Mouse (Mus musculus) MEL (cell line): ENCODE data around the gene 2010300C02Rik. TPM values are rescaled to one million over a fixed set of nuclear protein-coding genes. Genes with fewer than 3 reads are reported as not detected.

Experiments used
- DNase-seq: peaks from one replicate; pipeline ENCODE4 v3.0.0; 2011; ENCODE audit warnings: low read depth, low spot score
- H3K27ac ChIP-seq: 2 replicates; pipeline ENCODE4 v1.5.1; 2012; ENCODE audit warnings: low read depth, mild to moderate bottlenecking, control low read depth, low read length, moderate library complexity; ENCODE audit not compliant: control insufficient read depth
- H3K27me3 ChIP-seq, 2 experiments: fragments of 150-350 bp in 1 of 2; sonication (generic) in 1 of 2; 2 replicates each; pipeline ENCODE4 v1.6.1; 2012; ENCODE audit warnings: low read length in 2 of 2, mild to moderate bottlenecking in 2 of 2, improper control_type of control experiment in 1 of 2, moderate library complexity in 1 of 2; ENCODE audit not compliant: insufficient read depth in 2 of 2, control insufficient read depth in 1 of 2
- H3K36me3 ChIP-seq, 2 experiments: 2 replicates each; pipeline ENCODE4 v1.6.1; 2012 to 2014; ENCODE audit warnings: low read length in 2 of 2, improper control_type of control experiment in 1 of 2, inconsistent platforms in 1 of 2, mild to moderate bottlenecking in 1 of 2; ENCODE audit not compliant: insufficient read depth in 2 of 2, control insufficient read depth in 1 of 2
- H3K4me1 ChIP-seq, 2 experiments: fragments of 150-350 bp in 1 of 2; sonication (generic) in 1 of 2; 2 replicates each; pipeline ENCODE4 v1.6.1; 2012; ENCODE audit warnings: low read length in 2 of 2, improper control_type of control experiment in 1 of 2, mild to moderate bottlenecking in 1 of 2; ENCODE audit not compliant: insufficient read depth in 2 of 2, control insufficient read depth in 1 of 2
- H3K4me3 ChIP-seq, 2 experiments: fragments of 150-350 bp in 1 of 2; sonication (generic) in 1 of 2; 2 replicates each; pipeline ENCODE4 v1.5.1; 2012; ENCODE audit warnings: low read depth in 2 of 2, low read length in 2 of 2, mild to moderate bottlenecking in 2 of 2, moderate library complexity in 2 of 2, control low read depth in 1 of 2, improper control_type of control experiment in 1 of 2; ENCODE audit not compliant: control insufficient read depth in 1 of 2, insufficient read depth in 1 of 2
- H3K79me2 ChIP-seq: 2 replicates; pipeline ENCODE4 v1.6.1; 2012; ENCODE audit warnings: mild to moderate bottlenecking, low read length, moderate library complexity; ENCODE audit not compliant: control insufficient read depth, poor library complexity, insufficient read depth
- H3K9ac ChIP-seq: 2 replicates; pipeline ENCODE4 v1.6.1; 2012; ENCODE audit warnings: low read depth, mild to moderate bottlenecking, control low read depth, low read length, moderate library complexity; ENCODE audit not compliant: control insufficient read depth, poor library complexity, severe bottlenecking
- H3K9me3 ChIP-seq: fragments of 150-350 bp; sonication (generic); replicated peaks from 2 replicates; pipeline ENCODE4 v1.6.1; 2012; ENCODE audit warnings: mild to moderate bottlenecking, low read length, improper control_type of control experiment, moderate library complexity; ENCODE audit not compliant: insufficient read depth
- BHLHE40 ChIP-seq: IDR thresholded peaks from 2 replicates; pipeline ENCODE4 v1.6.1; 2012; ENCODE audit warnings: low read depth, mild to moderate bottlenecking, inconsistent platforms, low read length, improper control_type of control experiment, borderline replicate concordance
- ELF1 ChIP-seq: IDR thresholded peaks from 2 replicates; pipeline ENCODE4 v1.6.1; 2014; ENCODE audit warnings: low read depth, mild to moderate bottlenecking, inconsistent platforms, low read length, improper control_type of control experiment, moderate library complexity
- EP300 ChIP-seq, 2 experiments: IDR thresholded peaks; 2 replicates each; pipeline ENCODE4 v1.6.1; 2011; ENCODE audit warnings: improper control_type of control experiment in 2 of 2, low read length in 2 of 2, low read depth in 1 of 2, mild to moderate bottlenecking in 1 of 2
- GABPA ChIP-seq: IDR thresholded peaks from 2 replicates; pipeline ENCODE4 v1.6.1; 2012; ENCODE audit warnings: low read depth, mild to moderate bottlenecking, inconsistent platforms, low read length, improper control_type of control experiment, moderate library complexity
- KAT2A ChIP-seq: conservative IDR thresholded peaks from 2 replicates; pipeline ENCODE4 v1.6.1; 2012; ENCODE audit warnings: low read depth, low read length, improper control_type of control experiment, inconsistent platforms
- MAX ChIP-seq: IDR thresholded peaks from 2 replicates; pipeline ENCODE4 v1.6.1; 2011; ENCODE audit warnings: low read length, improper control_type of control experiment
- MAZ ChIP-seq: IDR thresholded peaks from 2 replicates; pipeline ENCODE4 v1.6.1; 2012; ENCODE audit warnings: low read depth, mild to moderate bottlenecking, inconsistent platforms, low read length, improper control_type of control experiment
- MEF2A ChIP-seq: IDR thresholded peaks from 2 replicates; pipeline ENCODE4 v1.6.1; 2014; ENCODE audit warnings: low read depth, mild to moderate bottlenecking, inconsistent platforms, low read length, improper control_type of control experiment; ENCODE audit not compliant: poor library complexity, insufficient replicate concordance, severe bottlenecking; ENCODE audit errors: extremely low read depth
- MYB ChIP-seq: IDR thresholded peaks from 2 replicates; pipeline ENCODE4 v1.6.1; 2011; ENCODE audit warnings: mild to moderate bottlenecking, low read depth, low read length, improper control_type of control experiment
- NELFE ChIP-seq: IDR thresholded peaks from 2 replicates; pipeline ENCODE4 v1.6.1; 2011; ENCODE audit warnings: low read depth, low read length, improper control_type of control experiment
- POLR2A ChIP-seq, 2 experiments: IDR thresholded peaks; 2 replicates each; pipeline ENCODE4 v1.6.1; 2011 to 2012; ENCODE audit warnings: low read length in 2 of 2, mild to moderate bottlenecking in 2 of 2, control low read depth in 1 of 2, improper control_type of control experiment in 1 of 2, low read depth in 1 of 2, moderate library complexity in 1 of 2; ENCODE audit not compliant: control insufficient read depth in 1 of 2, insufficient read depth in 1 of 2, poor library complexity in 1 of 2
- POLR2AphosphoS5 ChIP-seq: IDR thresholded peaks from 2 replicates; pipeline ENCODE4 v1.6.1; 2012; ENCODE audit warnings: low read depth, borderline replicate concordance, mild to moderate bottlenecking, inconsistent platforms, low read length, moderate library complexity, mixed read lengths
- TAL1 ChIP-seq: IDR thresholded peaks from 2 replicates; pipeline ENCODE4 v1.6.1; 2012; ENCODE audit warnings: mild to moderate bottlenecking, inconsistent platforms, low read length, moderate library complexity, mixed read lengths
- TBP ChIP-seq: IDR thresholded peaks from 2 replicates; pipeline ENCODE4 v1.8.0; 2011; ENCODE audit warnings: low read depth, low read length, improper control_type of control experiment
- USF1 ChIP-seq: IDR thresholded peaks from 2 replicates; pipeline ENCODE4 v1.6.1; 2014; ENCODE audit warnings: low read depth, mild to moderate bottlenecking, inconsistent platforms, low read length, improper control_type of control experiment, moderate library complexity
- USF2 ChIP-seq, 2 experiments: IDR thresholded peaks; 2 replicates each; pipeline ENCODE4 v1.6.1; 2011 to 2012; ENCODE audit warnings: improper control_type of control experiment in 2 of 2, low read length in 2 of 2, borderline replicate concordance in 1 of 2, inconsistent platforms in 1 of 2, low read depth in 1 of 2, mild to moderate bottlenecking in 1 of 2; ENCODE audit not compliant: insufficient read depth in 1 of 2
- ZMIZ1 ChIP-seq: IDR thresholded peaks from 2 replicates; pipeline ENCODE4 v1.6.1; 2012; ENCODE audit warnings: low read depth, mild to moderate bottlenecking, inconsistent platforms, low read length, improper control_type of control experiment, moderate library complexity
- polyA plus RNA-seq, 2 experiments: library from polyadenylated mRNA; stranded (reverse) in 1 of 2; unstranded in 1 of 2; fragments of >175 nt in 1 of 2; fragments of >200 nt in 1 of 2; gene quantifications; 2 replicates each; pipeline versions ENCODE4 v1.2.1 to v1.2.4; 2012; ENCODE audit warnings: low replicate concordance in 2 of 2, low read depth in 1 of 2; ENCODE audit not compliant: insufficient read length in 2 of 2, insufficient read depth in 1 of 2, missing spikeins in 1 of 2
- total RNA-seq: library from RNA; depleted of rRNA; stranded (reverse); fragments of 300-350 nt; gene quantifications from 2 replicates; pipeline ENCODE4 v1.2.3, GENCODE M21; 2012

Gene 2010300C02Rik
- total and polyA plus RNA-seq, 3 experiments = not detected

- Histone ChIP-seq H3K27ac (no peak overlapping the region), H3K36me3 (peaks cover 0 to 8% of the 10 kb centered on the region in 2 experiments; a peak in 2 of 4 replicates), H3K4me3 (no peak overlapping the region), H3K27me3 (peaks cover 1% of the 10 kb centered on the region in 2 experiments; a peak in 3 of 4 replicates), H3K9me3 (no peaks in the 10 kb centered on the region), H3K9ac (no peak overlapping the region), H3K79me2 (no peaks in the 10 kb centered on the region)
- DNase-seq = no peak
- TF ChIP-seq GABPA (no peak), TBP (no peak), MYB (no peak), MEF2A (no peak), TAL1 (no peak), EP300 (IDR thresholded peaks at IDR 0.05; ENCODE audit: low read depth in 1 of 2, low read length in 2 of 2) (no peak)
- TF ChIP-seq, all 39 proteins: peak for 0
- H3K4me1 ChIP-seq = peaks cover 7 to 20% of the 10 kb centered on the region in 2 experiments
These were observed 22.9 kb upstream of the 2010300C02Rik start for GRCm38 (mm10) chr1:37742602-37743270.

- Histone ChIP-seq H3K27me3 (peaks cover 0 to 1% of the 10 kb centered on the region in 2 experiments; a peak in 2 of 4 replicates), H3K36me3 (peaks cover 0 to 9% of the 10 kb centered on the region in 2 experiments; a peak in 2 of 4 replicates)
- TF ChIP-seq MAZ (no peak), MAX (no peak), ZMIZ1 (no peak), USF1 (no peak), TAL1 (no peak), USF2 (IDR thresholded peaks at IDR 0.05; ENCODE audit: borderline replicate concordance in 1 of 2, insufficient read depth in 1 of 2, low read depth in 1 of 2, low read length in 2 of 2) (no peak), KAT2A (no peak), GABPA (no peak), ELF1 (no peak), POLR2A (IDR thresholded peaks at IDR 0.05; ENCODE audit: control insufficient read depth in 1 of 2, insufficient read depth in 1 of 2, low read depth in 1 of 2, low read length in 2 of 2, poor library complexity in 1 of 2) (no peak), NELFE (no peak), POLR2AphosphoS5 (no peak), BHLHE40 (no peak)
- TF ChIP-seq, all 39 proteins: peak for 0
- Histone ChIP-seq H3K27ac (no peak overlapping the region), H3K9me3 (no peaks in the 10 kb centered on the region), H3K9ac (no peak overlapping the region), H3K79me2 (no peaks in the 10 kb centered on the region), H3K4me3 (no peak overlapping the region), H3K4me1 (peaks cover 7 to 22% of the 10 kb centered on the region in 2 experiments)
- no peak for DNase-seq
These were observed 22.2 kb upstream of the 2010300C02Rik start for GRCm38 (mm10) chr1:37742126-37742525.
